ENCODE assay signal across 23 mouse cellular contexts in the genomic region with DNA sequence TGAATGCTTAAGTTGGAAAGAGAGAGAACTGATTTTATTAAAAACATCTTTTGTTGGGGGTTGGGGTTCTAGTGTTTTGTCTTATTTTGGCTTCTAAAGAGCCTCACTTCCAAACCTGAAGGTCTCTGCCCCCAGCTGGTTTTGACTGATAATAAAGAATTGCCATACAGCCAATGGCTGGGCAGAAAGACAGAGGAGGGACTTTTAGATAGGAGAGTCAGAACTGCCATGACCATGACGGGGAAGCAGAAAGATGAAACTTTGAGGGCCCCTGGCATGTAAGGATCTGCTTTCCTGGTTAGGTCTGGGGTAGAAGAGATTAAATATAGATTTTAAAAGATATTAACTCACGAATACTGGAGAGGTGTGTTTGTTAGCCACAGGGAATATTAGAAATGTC.
DNase-seq lines count a peak whose midpoint lies in the region; ATAC-seq and TF ChIP-seq lines count a peak whose summit lies in the region.
"Had no signal": no experiment of that assay in that cellular context is flagged by ENCODE, and none has a peak within 500 bp of the region (broad histone marks: within the 10 kb centered on the region; RNA-seq: fewer than 3 reads in every experiment).

No protein-coding gene starts in this region.

- no peak for DNase-seq in heart, adult 2 months
- DNase-seq in c-Kit-positive CD71-positive TER-119-positive erythroid progenitor cells, embryonic 14.5 days (ENCODE audit: low spot score), result peak; percentile 3
- DNase-seq in liver, embryonic 13.5 days, result peak; percentile 39
- DNase-seq in forebrain, embryonic 14.5 days (ENCODE audit: low spot score), result no peak
- DNase-seq in thymus, postnatal 10 days (ENCODE audit: low spot score in 2 of 2), result no peak
- DNase-seq: adrenal gland, adult 2 months; adrenal gland, postnatal 14 days; cerebellum, adult 11-12 months; cerebellum, adult 8-10 months; cerebellum, postnatal 10 days; cerebellum, postnatal 36 days; embryo, embryonic 11 days; gastrocnemius, postnatal 10 days; gastrocnemius, postnatal 36 days had no signal

- 55% methylated on average over 2 of the region's 2 CpGs for WGBS in heart, embryonic 12.5 days
- 62% methylated on average over 2 of the region's 2 CpGs for WGBS in heart, adult 2 months
- 44% methylated on average over 2 of the region's 2 CpGs for WGBS in liver, embryonic 13.5 days (ENCODE audit: insufficient replicate concordance)
- WGBS in forebrain, embryonic 14.5 days, result 91% methylated on average over 2 of the region's 2 CpGs

- ATAC-seq in heart, embryonic 12.5 days (ENCODE audit: insufficient number of reproducible peaks, low FRiP score), result 0 out of 2 replicates have a peak, but pooled peaks have one; percentile 48
- peak; percentile 67 for ATAC-seq in liver, embryonic 13.5 days (ENCODE audit: low read depth)
- no peak for ATAC-seq in forebrain, embryonic 14.5 days
- ATAC-seq: CD4-positive, CD25-positive, alpha-beta regulatory T cell, adult 4 months; forebrain, embryonic 16.5 days had no signal

- no peaks in the 10 kb centered on the region for H3K4me1 ChIP-seq in heart, embryonic 12.5 days (replicated peaks)
- H3K4me1 ChIP-seq in heart, adult 2 months (ENCODE audit: control insufficient read depth, insufficient read depth, low read length), result no peaks in the 10 kb centered on the region
- no peaks in the 10 kb centered on the region for H3K4me1 ChIP-seq in liver, embryonic 13.5 days (replicated peaks)
- H3K4me1 ChIP-seq in forebrain, embryonic 14.5 days (ENCODE audit: control insufficient read depth, insufficient read depth, low read length), result no peaks in the 10 kb centered on the region
- H3K4me1 ChIP-seq: embryonic facial prominence, embryonic 10.5 days; heart, embryonic 15.5 days had no signal

- H3K36me3 ChIP-seq in heart, embryonic 12.5 days, result no peaks in the 10 kb centered on the region
- H3K36me3 ChIP-seq in heart, adult 2 months (ENCODE audit: control insufficient read depth, insufficient read depth, low read length), result no peaks in the 10 kb centered on the region
- no peaks in the 10 kb centered on the region for H3K36me3 ChIP-seq in liver, embryonic 13.5 days
- H3K36me3 ChIP-seq in forebrain, embryonic 14.5 days (ENCODE audit: control insufficient read depth, insufficient read depth, low read length), result no peaks in the 10 kb centered on the region
- H3K36me3 ChIP-seq: embryonic facial prominence, embryonic 10.5 days; embryonic facial prominence, embryonic 13.5 days; forebrain, embryonic 12.5 days; heart, embryonic 15.5 days; hindbrain, embryonic 15.5 days had no signal

- no peak overlapping the region for H3K4me2 ChIP-seq in heart, embryonic 12.5 days
- 0 out of 2 replicates have a peak overlapping the region, but pooled peaks have one; percentile 17 for H3K4me2 ChIP-seq in liver, embryonic 13.5 days
- H3K4me2 ChIP-seq in forebrain, embryonic 14.5 days (ENCODE audit: low read length), result no peak overlapping the region
- H3K4me2 ChIP-seq: embryonic facial prominence, embryonic 13.5 days; forebrain, embryonic 12.5 days; heart, embryonic 15.5 days; hindbrain, embryonic 15.5 days had no signal

- no peak for TF ChIP-seq EP300 in heart, adult 2 months (IDR thresholded peaks at IDR 0.05; ENCODE audit: insufficient read depth, low read depth, low read length)

- no peak for TF ChIP-seq POLR2A in heart, adult 2 months (IDR thresholded peaks at IDR 0.05; ENCODE audit: insufficient read depth, low read depth, low read length)

- H3K27ac ChIP-seq in heart, embryonic 12.5 days (ENCODE audit: poor library complexity, severe bottlenecking), result no peak overlapping the region
- no peak overlapping the region for H3K27ac ChIP-seq in heart, adult 2 months
- H3K27ac ChIP-seq in liver, embryonic 13.5 days, result no peak overlapping the region
- no peak overlapping the region for H3K27ac ChIP-seq in forebrain, embryonic 14.5 days (ENCODE audit: low read depth, low read length)
- H3K27ac ChIP-seq: embryonic facial prominence, embryonic 10.5 days; embryonic facial prominence, embryonic 13.5 days; forebrain, embryonic 12.5 days; heart, embryonic 15.5 days; hindbrain, embryonic 15.5 days had no signal

- intact Hi-C loops in heart, adult 2 months (cut with DNase I), result no loop called here

- H3K9ac ChIP-seq in heart, embryonic 12.5 days, result no peak overlapping the region
- H3K9ac ChIP-seq in heart, adult 2 months (ENCODE audit: low read depth, low read length), result no peak overlapping the region
- H3K9ac ChIP-seq in liver, embryonic 13.5 days, result no peak overlapping the region
- H3K9ac ChIP-seq in forebrain, embryonic 14.5 days (ENCODE audit: low read length), result no peak overlapping the region
- H3K9ac ChIP-seq: embryonic facial prominence, embryonic 13.5 days; forebrain, embryonic 12.5 days; heart, embryonic 15.5 days; hindbrain, embryonic 15.5 days had no signal

- H3K4me3 ChIP-seq in heart, embryonic 12.5 days, result no peak overlapping the region
- H3K4me3 ChIP-seq in heart, adult 2 months, result no peak overlapping the region
- no peak overlapping the region for H3K4me3 ChIP-seq in liver, embryonic 13.5 days (replicated peaks)
- H3K4me3 ChIP-seq in forebrain, embryonic 14.5 days (ENCODE audit: low read depth, low read length), result no peak overlapping the region
- H3K4me3 ChIP-seq: embryonic facial prominence, embryonic 10.5 days; embryonic facial prominence, embryonic 13.5 days; erythroblast, embryonic 14.5 days; forebrain, embryonic 12.5 days; heart, embryonic 15.5 days; hindbrain, embryonic 15.5 days had no signal

- no peaks in the 10 kb centered on the region for H3K9me3 ChIP-seq in heart, embryonic 12.5 days (replicated peaks)
- H3K9me3 ChIP-seq in liver, embryonic 13.5 days (replicated peaks), result no peaks in the 10 kb centered on the region
- no peaks in the 10 kb centered on the region for H3K9me3 ChIP-seq in forebrain, embryonic 14.5 days (replicated peaks; ENCODE audit: control insufficient read depth, low read length)
- H3K9me3 ChIP-seq: embryonic facial prominence, embryonic 10.5 days; embryonic facial prominence, embryonic 13.5 days; forebrain, embryonic 12.5 days; heart, embryonic 15.5 days; hindbrain, embryonic 15.5 days had no signal

- no peaks in the 10 kb centered on the region for H3K79me2 ChIP-seq in heart, adult 2 months (replicated peaks; ENCODE audit: control insufficient read depth, insufficient read depth, low read length)

- TF ChIP-seq CTCF in heart, adult 2 months (IDR thresholded peaks at IDR 0.05), result no peak

- H3K27me3 ChIP-seq in heart, embryonic 12.5 days (replicated peaks), result no peaks in the 10 kb centered on the region
- H3K27me3 ChIP-seq in heart, adult 2 months (ENCODE audit: control insufficient read depth, insufficient read depth, low read length), result no peaks in the 10 kb centered on the region
- H3K27me3 ChIP-seq in liver, embryonic 13.5 days, result no peaks in the 10 kb centered on the region
- H3K27me3 ChIP-seq in forebrain, embryonic 14.5 days (replicated peaks; ENCODE audit: control insufficient read depth, insufficient read depth, low read length), result no peaks in the 10 kb centered on the region
- H3K27me3 ChIP-seq: embryonic facial prominence, embryonic 13.5 days; forebrain, embryonic 12.5 days; heart, embryonic 15.5 days; hindbrain, embryonic 15.5 days had no signal

Comparison
In these comparisons a context has a peak if more than half of its experiments do, and no peak if none do; other contexts are left out.
1. DNase-seq: peak in c-Kit-positive CD71-positive TER-119-positive erythroid progenitor cells, embryonic 14.5 days (single experiment) and liver, embryonic 13.5 days (single experiment); none in heart, adult 2 months (0 of 2), forebrain, embryonic 14.5 days (single experiment) and thymus, postnatal 10 days (0 of 2).